Mouse (Mus musculus) stomach, postnatal 0 days (tissue): ENCODE measurements at regions not wholly inside any gene's neighbourhood (a gene's known extent, or its start where the extent isn't known, plus 50 kb on each side); places are given as distances from the start of the nearest gene placed in this dataset.

Experiments used
- CTCF ChIP-seq: IDR thresholded peaks from 2 replicates; pipeline ENCODE4 v1.5.1; 2016; ENCODE audit warnings: antibody characterized with exemption, low read depth, mild to moderate bottlenecking, moderate library complexity
- EP300 ChIP-seq: optimal IDR thresholded peaks from 2 replicates; pipeline ENCODE3; 2016; ENCODE audit warnings: antibody characterized with exemption

DNA sequence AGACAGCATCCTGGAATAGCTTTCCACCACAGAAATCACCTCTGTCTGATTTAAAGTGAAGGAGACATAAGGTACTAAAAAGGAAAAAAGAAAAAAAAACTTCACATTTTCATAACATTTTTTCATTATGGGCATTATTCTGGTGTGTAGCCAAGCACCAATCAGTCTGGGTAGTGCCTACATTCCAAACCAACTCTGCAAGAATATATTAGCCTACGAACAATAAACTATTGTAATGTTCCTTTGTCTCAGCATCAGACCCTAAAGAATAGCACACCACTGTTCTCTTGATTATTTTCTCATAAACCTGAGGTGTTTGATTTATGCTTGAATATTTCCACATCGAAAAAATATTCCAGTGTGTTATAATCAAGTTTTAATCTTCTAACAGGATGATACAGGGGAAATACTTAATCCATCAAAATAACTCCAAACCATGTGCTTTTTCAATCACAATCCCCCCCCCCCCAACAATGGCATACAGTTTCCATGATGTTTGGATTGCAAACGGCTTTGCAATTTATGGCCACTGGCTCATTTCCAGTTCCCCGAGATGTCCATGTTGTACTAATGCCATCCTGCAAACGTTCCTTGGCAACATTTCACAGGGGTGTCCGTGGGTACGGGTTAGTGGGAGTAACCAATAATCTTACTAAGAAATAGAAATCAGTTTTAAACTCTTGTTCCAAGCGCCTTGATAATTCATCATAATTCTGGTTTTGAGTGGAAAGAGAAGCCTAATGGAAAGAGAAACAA lies 275.1 kb upstream of the Tbx18 start:
- TF ChIP-seq CTCF (no peak), EP300 (no peak)
